Mouse (Mus musculus) brain, embryonic 14.5 days (tissue): Measurements from ENCODE around the gene Bcl2l14.

Experiments used
- CTCF ChIP-seq: fragments of 200-500 bp; IDR thresholded peaks from 2 replicates; pipeline ENCODE4 v1.5.1; 2012; ENCODE audit warnings: inconsistent platforms, mild to moderate bottlenecking, moderate library complexity, borderline replicate concordance; ENCODE audit not compliant: insufficient read depth, insufficient read length; ENCODE audit errors: extremely low read depth
- POLR2A ChIP-seq: fragments of 200-500 bp; IDR thresholded peaks from 2 replicates; pipeline ENCODE4 v1.6.1; 2012; ENCODE audit warnings: mild to moderate bottlenecking, inconsistent platforms, borderline replicate concordance; ENCODE audit not compliant: poor library complexity, insufficient read depth, insufficient read length, severe bottlenecking; ENCODE audit errors: extremely low read depth

- TF ChIP-seq POLR2A (no peak), CTCF (no peak)
These were observed 38.5 kb upstream of the Bcl2l14 start for GRCm38 (mm10) chr6:134357570-134357969.
